Mouse (Mus musculus) intestine, postnatal 0 days (tissue): ENCODE measurements around the gene Cd160. TPM values are rescaled to one million over a fixed set of nuclear protein-coding genes. Genes with fewer than 3 reads are reported as not detected.

Source experiments
- ATAC-seq: fragments of 200-750 bp; cut with Nextera tagmentation; 2 replicates; pipeline ENCODE4 v1.8.0; 2017; ENCODE audit warnings: mild to moderate bottlenecking, moderate TSS enrichment, moderate library complexity
- H3K27ac ChIP-seq: fragments of 300-500 bp; sonication (generic); 2 replicates; pipeline ENCODE4 v1.5.1; 2014; ENCODE audit warnings: mild to moderate bottlenecking, low read depth, low read length, moderate library complexity
- H3K27me3 ChIP-seq: fragments of 300-500 bp; sonication (generic); replicated peaks from 2 replicates; pipeline ENCODE4 v1.6.1; 2014; ENCODE audit warnings: low read length, mixed read lengths; ENCODE audit not compliant: control insufficient read depth, insufficient read depth
- H3K36me3 ChIP-seq: fragments of 300-500 bp; sonication (generic); 2 replicates; pipeline ENCODE4 v1.6.1; 2014; ENCODE audit warnings: mild to moderate bottlenecking, moderate library complexity; ENCODE audit not compliant: control insufficient read depth, insufficient read depth
- H3K4me1 ChIP-seq: fragments of 300-500 bp; sonication (generic); replicated peaks from 2 replicates; pipeline ENCODE4 v1.6.1; 2014; ENCODE audit warnings: antibody characterized with exemption, low read length, mixed read lengths; ENCODE audit not compliant: control insufficient read depth, insufficient read depth
- H3K4me2 ChIP-seq: fragments of 300-500 bp; sonication (generic); replicated peaks from 2 replicates; pipeline ENCODE4 v1.6.1; 2014; ENCODE audit warnings: low read depth, mild to moderate bottlenecking, moderate library complexity
- H3K4me3 ChIP-seq: fragments of 300-500 bp; sonication (generic); 2 replicates; pipeline ENCODE4 v1.5.1; 2014; ENCODE audit warnings: low read depth, low read length
- H3K9ac ChIP-seq: fragments of 300-500 bp; sonication (generic); 2 replicates; pipeline ENCODE4 v1.6.1; 2014; ENCODE audit warnings: mild to moderate bottlenecking, low read depth, low read length
- H3K9me3 ChIP-seq: fragments of 300-500 bp; sonication (generic); 2 replicates; pipeline ENCODE4 v1.6.1; 2016; ENCODE audit warnings: mixed run types; ENCODE audit not compliant: control insufficient read depth
- CTCF ChIP-seq: sonication (generic); IDR thresholded peaks from 2 replicates; pipeline ENCODE4 v1.5.1; 2016; ENCODE audit warnings: low read depth, mild to moderate bottlenecking, control low read depth, antibody characterized with exemption, moderate library complexity
- WGBS: fragments of 180-500 bp; shearing (Covaris S2); extraction: QIAGEN DNeasy Blood & Tissue Kit; methylation state at CpG from one replicate; pipeline ENCODE4 v1.1.7; 2014; 5-methylcytosine and 5-hydroxymethylcytosine counted together
- polyA plus RNA-seq: library from polyadenylated mRNA; unstranded; fragments of >200 nt; fragmentation: Nextera tagmentation; extraction: Ambion mirVana; gene quantifications from 2 replicates; pipeline ENCODE4 v1.2.1, GENCODE M21; 2015

Cd160 gene
- polyA plus RNA-seq, 1 experiment from 2014 or later: 0.66 TPM

DNA sequence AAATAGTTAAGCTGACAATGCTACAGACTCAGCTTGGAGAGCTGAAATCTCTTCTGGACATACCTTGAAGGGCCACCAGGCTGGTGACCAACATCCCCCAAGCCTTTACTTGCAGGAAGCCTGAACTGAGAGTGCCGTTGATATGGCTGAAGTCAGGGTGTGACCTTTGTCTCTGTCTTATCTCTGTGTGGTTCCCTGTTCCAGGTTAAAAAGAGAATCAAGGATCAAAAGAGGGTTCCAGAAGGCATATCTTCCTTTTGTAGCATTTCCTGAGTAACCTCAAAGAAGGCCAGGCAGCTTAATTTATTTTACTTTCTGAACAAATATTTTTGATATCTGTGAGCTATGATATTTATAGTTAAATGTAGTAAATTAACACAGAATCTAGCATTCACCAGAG is 26.9 kb downstream of the Cd160 start:
- Histone ChIP-seq H3K27ac (no peak overlapping the region), H3K9me3 (no peaks in the 10 kb centered on the region), H3K4me3 (no peak overlapping the region), H3K36me3 (no peaks in the 10 kb centered on the region; the same call in 1 of the 2 replicates), H3K4me1 (no peaks in the 10 kb centered on the region), H3K4me2 (no peak overlapping the region), H3K27me3 (no peaks in the 10 kb centered on the region), H3K9ac (no peak overlapping the region)
- ATAC-seq: no peak
- WGBS: 14% methylated on average over 1 of the region's 1 CpGs
- TF ChIP-seq CTCF: no peak

DNA sequence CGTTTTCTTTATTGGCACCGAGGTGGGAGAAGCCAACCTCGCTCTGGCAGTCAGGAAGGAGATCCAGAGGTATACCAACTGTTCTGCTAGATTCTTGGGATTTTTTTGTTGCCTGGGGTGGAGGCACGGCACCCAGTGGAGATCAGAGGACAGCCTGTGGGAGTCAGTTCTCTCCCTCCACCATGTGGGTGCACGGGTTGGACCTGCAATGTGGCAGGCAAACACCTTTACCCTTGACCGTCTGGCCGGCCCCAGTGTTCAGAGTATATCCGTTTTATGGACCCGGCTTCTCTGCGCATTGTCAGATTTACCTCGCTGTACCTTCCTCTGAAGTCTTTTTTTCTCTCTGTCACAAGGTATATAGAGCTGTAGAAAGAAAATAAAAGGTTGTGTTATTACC is 28.9 kb downstream of the Cd160 start:
- Histone ChIP-seq H3K36me3 (0 out of 2 replicates have a peak, but pooled peaks cover 3% of the 10 kb centered on the region), H3K4me3 (no peak overlapping the region), H3K27me3 (no peaks in the 10 kb centered on the region), H3K27ac (no peak overlapping the region; the same call in 1 of the 2 replicates), H3K9me3 (no peaks in the 10 kb centered on the region), H3K4me1 (no peaks in the 10 kb centered on the region), H3K4me2 (no peak overlapping the region), H3K9ac (no peak overlapping the region)
- WGBS: 55% methylated on average over 11 of the region's 11 CpGs
- ATAC-seq: peak; percentile 73
- no peak for TF ChIP-seq CTCF

DNA sequence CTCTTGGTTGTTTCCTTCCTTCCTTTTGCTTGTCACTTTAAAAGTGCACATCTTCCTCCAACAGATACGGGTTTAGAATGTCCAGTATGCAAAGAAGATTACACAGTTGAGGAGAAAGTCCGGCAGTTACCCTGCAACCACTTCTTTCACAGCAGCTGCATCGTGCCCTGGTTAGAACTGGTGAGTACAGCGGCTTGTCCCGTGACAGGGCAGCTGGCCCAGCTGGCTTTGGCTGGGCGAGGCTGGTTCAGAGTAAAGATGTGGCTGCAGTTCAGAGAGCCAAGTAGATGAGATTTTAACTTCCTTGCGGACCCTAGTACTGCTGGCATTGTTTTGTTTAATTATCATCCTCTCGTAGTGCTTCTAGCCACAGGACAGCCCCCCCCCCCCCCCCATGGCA is 40.6 kb downstream of the Cd160 start:
- no peak for ATAC-seq
- Histone ChIP-seq H3K36me3 (peaks cover 64% of the 10 kb centered on the region), H3K27me3 (no peaks in the 10 kb centered on the region), H3K4me1 (no peaks in the 10 kb centered on the region), H3K27ac (no peak overlapping the region), H3K4me3 (no peak overlapping the region), H3K9me3 (no peaks in the 10 kb centered on the region), H3K4me2 (no peak overlapping the region), H3K9ac (no peak overlapping the region)
- TF ChIP-seq CTCF: no peak
- 81% methylated on average over 8 of the region's 8 CpGs for WGBS

DNA sequence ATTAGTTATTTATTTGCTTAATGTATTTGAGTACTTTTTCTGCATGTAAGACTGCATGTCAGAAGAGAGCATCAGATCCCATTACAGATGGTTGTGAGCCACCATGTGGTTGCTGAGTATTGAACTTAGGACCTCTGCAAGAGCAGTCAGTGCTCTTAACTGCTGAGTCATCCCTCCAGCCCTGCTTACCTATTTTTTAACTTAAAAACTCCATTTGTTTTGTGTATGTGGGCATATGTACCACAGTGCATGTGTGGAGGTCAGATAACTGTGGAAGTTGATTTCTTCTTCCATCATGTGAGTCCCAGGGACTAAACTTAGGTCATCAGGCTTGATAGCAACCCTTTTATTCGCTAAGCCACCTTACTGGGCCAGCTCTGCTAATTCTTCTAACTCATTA is 41.4 kb downstream of the Cd160 start:
- no peaks in the 10 kb centered on the region for H3K4me1 ChIP-seq
- H3K9me3 ChIP-seq: no peaks in the 10 kb centered on the region
- no peak for TF ChIP-seq CTCF
- H3K4me2 ChIP-seq: no peak overlapping the region
- WGBS: 100% methylated on average over 1 of the region's 1 CpGs
- no peaks in the 10 kb centered on the region for H3K27me3 ChIP-seq
- no peak overlapping the region for H3K27ac ChIP-seq
- H3K9ac ChIP-seq: no peak overlapping the region
- no peak overlapping the region for H3K4me3 ChIP-seq
- ATAC-seq: no peak
- peaks cover 64% of the 10 kb centered on the region for H3K36me3 ChIP-seq

DNA sequence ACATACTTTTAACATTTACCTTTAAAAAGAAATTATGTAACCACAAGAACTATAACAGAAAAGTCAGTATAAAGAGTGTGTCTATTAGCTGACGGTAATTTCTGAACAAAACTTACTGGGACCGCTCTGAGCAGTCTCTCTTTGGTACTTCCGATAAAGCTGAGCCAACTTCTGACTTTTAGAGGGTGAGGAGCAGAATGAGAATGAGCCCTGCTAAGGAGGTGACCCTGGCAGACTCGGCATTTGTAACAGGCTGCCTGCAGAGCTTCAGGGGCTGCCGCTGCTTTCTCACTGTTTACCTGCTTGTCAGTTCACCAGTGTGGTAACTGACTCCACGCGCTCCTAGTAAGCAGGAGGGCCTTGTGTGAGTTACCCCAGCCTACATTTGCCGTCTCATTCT is 46.9 kb downstream of the Cd160 start:
- no peak for ATAC-seq
- no peak overlapping the region for H3K4me2 ChIP-seq
- no peak overlapping the region for H3K27ac ChIP-seq
- H3K36me3 ChIP-seq: peaks cover 29% of the 10 kb centered on the region
- no peaks in the 10 kb centered on the region for H3K4me1 ChIP-seq
- 76% methylated on average over 8 of the region's 8 CpGs for WGBS
- H3K9ac ChIP-seq: no peak overlapping the region
- H3K4me3 ChIP-seq: no peak overlapping the region
- H3K9me3 ChIP-seq: no peaks in the 10 kb centered on the region
- no peak for TF ChIP-seq CTCF
- no peaks in the 10 kb centered on the region for H3K27me3 ChIP-seq

DNA sequence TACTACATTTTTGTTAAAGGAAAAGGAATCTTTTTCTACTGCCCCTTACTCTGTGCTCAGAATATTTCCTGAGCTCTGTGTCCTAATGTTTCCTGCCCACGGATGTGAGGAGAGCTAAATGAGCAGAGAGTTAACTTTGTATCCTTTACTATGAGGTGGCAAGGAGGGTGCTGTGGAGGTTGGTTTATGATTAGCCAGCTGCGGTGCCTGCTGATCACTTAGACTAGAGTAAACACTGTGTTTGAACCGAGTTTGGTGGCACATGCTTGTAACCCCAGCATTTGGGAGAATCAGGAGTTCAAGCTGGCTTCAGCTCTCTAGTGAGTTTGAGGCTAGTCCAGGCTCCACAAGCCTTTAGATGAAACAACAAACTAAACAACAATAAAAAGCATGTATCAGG is 52.0 kb downstream of the Cd160 start:
- Histone ChIP-seq H3K36me3 (no peaks in the 10 kb centered on the region), H3K4me2 (no peak overlapping the region), H3K4me1 (no peaks in the 10 kb centered on the region), H3K27me3 (no peaks in the 10 kb centered on the region), H3K27ac (no peak overlapping the region; the same call in 1 of the 2 replicates), H3K9me3 (no peaks in the 10 kb centered on the region), H3K4me3 (no peak overlapping the region), H3K9ac (no peak overlapping the region)
- WGBS: 24% methylated on average over 3 of the region's 3 CpGs
- ATAC-seq: no peak
- no peak for TF ChIP-seq CTCF

DNA sequence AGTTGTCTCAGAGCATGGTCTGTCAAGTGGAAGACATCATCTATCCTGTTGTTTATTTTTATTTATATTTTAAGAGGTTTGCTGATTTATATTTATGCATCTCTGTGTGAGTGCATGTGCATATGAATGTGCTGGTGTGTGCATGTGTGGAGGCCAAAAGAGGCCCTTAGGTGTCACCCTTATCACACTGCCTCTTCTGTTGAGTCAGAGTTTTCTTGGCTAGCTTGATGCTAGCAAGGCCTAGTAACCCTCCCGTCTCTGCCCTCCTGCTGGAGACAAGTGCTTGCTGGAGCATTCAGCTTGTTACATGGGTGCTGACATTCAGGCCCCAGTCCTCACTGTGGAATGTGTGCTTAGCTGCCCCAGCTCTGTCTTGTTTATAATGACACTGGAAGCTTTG is 56.2 kb downstream of the Cd160 start:
- no peaks in the 10 kb centered on the region for H3K4me1 ChIP-seq
- ATAC-seq: no peak
- H3K4me2 ChIP-seq: no peak overlapping the region
- H3K9me3 ChIP-seq: no peaks in the 10 kb centered on the region
- peaks cover 3% of the 10 kb centered on the region; the same call in 1 of the 2 replicates for H3K36me3 ChIP-seq
- 30% methylated on average over 1 of the region's 1 CpGs for WGBS
- no peak overlapping the region for H3K9ac ChIP-seq
- peak; percentile 50 for TF ChIP-seq CTCF
- H3K27me3 ChIP-seq: no peaks in the 10 kb centered on the region
- H3K4me3 ChIP-seq: no peak overlapping the region
- no peak overlapping the region for H3K27ac ChIP-seq
